Mouse (Mus musculus) E14TG2a.4 (cell line): ENCODE data around the gene Ttbk2.

ENCODE experiments used
- H3K27me3 ChIP-seq: 2 replicates; pipeline ENCODE4 v1.6.1; 2014; ENCODE audit warnings: low read length, control low read depth; ENCODE audit not compliant: insufficient read depth
- H3K36me3 ChIP-seq: 2 replicates; pipeline ENCODE4 v1.6.1; 2014; ENCODE audit warnings: low read length, control low read depth; ENCODE audit not compliant: insufficient read depth
- H3K4me1 ChIP-seq: replicated peaks from 2 replicates; pipeline ENCODE4 v1.6.1; 2014; ENCODE audit warnings: low read depth, low read length, control low read depth
- H3K4me3 ChIP-seq: replicated peaks from 2 replicates; pipeline ENCODE4 v1.5.1; 2014; ENCODE audit warnings: mild to moderate bottlenecking, low read length
- H3K9me3 ChIP-seq: 2 replicates; pipeline ENCODE4 v1.6.1; 2014; ENCODE audit warnings: low read length, control low read depth
- CTCF ChIP-seq: conservative IDR thresholded peaks from 2 replicates; pipeline ENCODE4 v1.5.1; 2014; ENCODE audit warnings: low read length
- NANOG ChIP-seq: IDR thresholded peaks from 2 replicates; pipeline ENCODE4 v1.6.1; 2014; ENCODE audit warnings: borderline replicate concordance, low read length, mixed read lengths
- POU5F1 ChIP-seq: IDR thresholded peaks from 2 replicates; pipeline ENCODE4 v1.6.1; 2014; ENCODE audit warnings: low read length, borderline replicate concordance

Gene Ttbk2

GRCm38 (mm10) chr2:120850424-120851082, at the start of gene Ttbk2:
TSS of gene Ttbk2 (minus strand) at chr2:120850604.
- H3K9me3 ChIP-seq = no peaks in the 10 kb centered on the region
- peak within 1 kb of the TSS; percentile 100 for H3K4me3 ChIP-seq
- no peaks in the 10 kb centered on the region for H3K27me3 ChIP-seq
- no peaks in the 10 kb centered on the region for H3K36me3 ChIP-seq
- H3K4me1 ChIP-seq = peaks cover 15% of the 10 kb centered on the region
- no peak for TF ChIP-seq CTCF

- Histone ChIP-seq H3K4me1 (no peaks in the 10 kb centered on the region), H3K4me3 (no peak overlapping the region), H3K36me3 (peaks cover 43% of the 10 kb centered on the region), H3K9me3 (no peaks in the 10 kb centered on the region), H3K27me3 (no peaks in the 10 kb centered on the region)
- TF ChIP-seq POU5F1 (no peak), CTCF (no peak), NANOG (no peak)
Measured at GRCm38 (mm10) chr2:120896361-120896760, 46.0 kb upstream of the Ttbk2 start.

- no peaks in the 10 kb centered on the region for H3K9me3 ChIP-seq
- H3K36me3 ChIP-seq = peaks cover 23% of the 10 kb centered on the region
- H3K27me3 ChIP-seq = no peaks in the 10 kb centered on the region
- no peaks in the 10 kb centered on the region for H3K4me1 ChIP-seq
- H3K4me3 ChIP-seq = no peak overlapping the region
- no peak for TF ChIP-seq POU5F1
- no peak for TF ChIP-seq CTCF
- no peak for TF ChIP-seq NANOG
Measured at GRCm38 (mm10) chr2:120887601-120888000, 37.2 kb upstream of the Ttbk2 start.

- H3K9me3 ChIP-seq = no peaks in the 10 kb centered on the region
- H3K4me3 ChIP-seq = no peak overlapping the region
- no peak for TF ChIP-seq POU5F1
- TF ChIP-seq NANOG = no peak
- TF ChIP-seq CTCF = no peak
- H3K36me3 ChIP-seq = peaks cover 34% of the 10 kb centered on the region
- no peaks in the 10 kb centered on the region for H3K27me3 ChIP-seq
- H3K4me1 ChIP-seq = 0 out of 2 replicates have a peak, but pooled peaks cover 4% of the 10 kb centered on the region
Measured at GRCm38 (mm10) chr2:120873192-120873591, 22.8 kb upstream of the Ttbk2 start.

- Histone ChIP-seq H3K27me3 (no peaks in the 10 kb centered on the region), H3K4me3 (no peak overlapping the region), H3K9me3 (no peaks in the 10 kb centered on the region), H3K36me3 (peaks cover 32% of the 10 kb centered on the region), H3K4me1 (no peaks in the 10 kb centered on the region)
- no peak for TF ChIP-seq CTCF
- no peak for TF ChIP-seq NANOG
- TF ChIP-seq POU5F1 = no peak
Measured at GRCm38 (mm10) chr2:120871447-120872336, 21.3 kb upstream of the Ttbk2 start.

GRCm38 (mm10) chr2:120867336-120867735, 16.9 kb upstream of the Ttbk2 start:
- no peak overlapping the region for H3K4me3 ChIP-seq
- H3K4me1 ChIP-seq = no peaks in the 10 kb centered on the region
- no peaks in the 10 kb centered on the region for H3K9me3 ChIP-seq
- no peaks in the 10 kb centered on the region for H3K27me3 ChIP-seq
- peaks cover 36% of the 10 kb centered on the region for H3K36me3 ChIP-seq
- TF ChIP-seq CTCF (no peak), NANOG (no peak), POU5F1 (no peak)

- Histone ChIP-seq H3K4me3 (no peak overlapping the region), H3K36me3 (peaks cover 43% of the 10 kb centered on the region), H3K4me1 (no peaks in the 10 kb centered on the region), H3K27me3 (no peaks in the 10 kb centered on the region), H3K9me3 (no peaks in the 10 kb centered on the region)
- TF ChIP-seq CTCF = peak; percentile 43
- no peak for TF ChIP-seq NANOG
- TF ChIP-seq POU5F1 = no peak
Measured at GRCm38 (mm10) chr2:120866561-120866960, 16.2 kb upstream of the Ttbk2 start.

- H3K36me3 ChIP-seq = peaks cover 28% of the 10 kb centered on the region
- H3K9me3 ChIP-seq = no peaks in the 10 kb centered on the region
- TF ChIP-seq POU5F1 (no peak), CTCF (no peak), NANOG (no peak)
- no peaks in the 10 kb centered on the region for H3K4me1 ChIP-seq
- H3K4me3 ChIP-seq = no peak overlapping the region
- H3K27me3 ChIP-seq = no peaks in the 10 kb centered on the region
Measured at GRCm38 (mm10) chr2:120863389-120863788, 13.0 kb upstream of the Ttbk2 start.

- Histone ChIP-seq H3K4me3 (no peak overlapping the region), H3K9me3 (no peaks in the 10 kb centered on the region), H3K4me1 (no peaks in the 10 kb centered on the region), H3K27me3 (no peaks in the 10 kb centered on the region), H3K36me3 (peaks cover 28% of the 10 kb centered on the region)
- no peak for TF ChIP-seq POU5F1
- no peak for TF ChIP-seq NANOG
- no peak for TF ChIP-seq CTCF
Measured at GRCm38 (mm10) chr2:120860699-120861098, 10.3 kb upstream of the Ttbk2 start.
